ENCODE assay signal across 8 mouse cellular contexts in genomic region chr2:167661270-167662203, GRCm38 (mm10). TPM values are rescaled to one million over a fixed set of nuclear protein-coding genes. Genes with fewer than 3 reads are reported as not detected.
DNase-seq lines count a peak whose midpoint lies in the region; ATAC-seq and TF ChIP-seq lines count a peak whose summit lies in the region.

TSS of gene Gm20431 (minus strand) at chr2:167661496.

- peak; percentile 98 for ATAC-seq in forebrain, embryonic 12.5 days (ENCODE audit: low FRiP score)
- ATAC-seq in heart, embryonic 16.5 days (replicated peaks; ENCODE audit: extremely low read depth, insufficient read depth, low FRiP score) = peak; percentile 96
- ATAC-seq in liver, embryonic 16.5 days (ENCODE audit: low read depth) = peak; percentile 97
- ATAC-seq in neural tube, embryonic 12.5 days (ENCODE audit: low FRiP score, low read depth) = peak; percentile 90
- ATAC-seq in stomach, postnatal 0 days (ENCODE audit: low FRiP score, low TSS enrichment) = peak; percentile 93

- peaks cover 30% of the 10 kb centered on the region for H3K27me3 ChIP-seq in E14TG2a.4 (ENCODE audit: insufficient read depth, low read length)
- H3K27me3 ChIP-seq in forebrain, embryonic 12.5 days = peaks cover 15% of the 10 kb centered on the region
- H3K27me3 ChIP-seq in heart, embryonic 16.5 days (ENCODE audit: control insufficient read depth, insufficient read depth, low read length) = no peaks in the 10 kb centered on the region
- no peaks in the 10 kb centered on the region for H3K27me3 ChIP-seq in liver, embryonic 16.5 days (ENCODE audit: control insufficient read depth, insufficient read depth, low read depth, low read length)
- peaks cover 6% of the 10 kb centered on the region; the same call in 1 of the 2 replicates for H3K27me3 ChIP-seq in neural tube, embryonic 12.5 days (replicated peaks)
- H3K27me3 ChIP-seq in stomach, postnatal 0 days (ENCODE audit: control insufficient read depth, insufficient read depth, low read length) = no peaks in the 10 kb centered on the region

- H3K36me3 ChIP-seq in E14TG2a.4 (ENCODE audit: insufficient read depth, low read length) = peaks cover 25% of the 10 kb centered on the region
- H3K36me3 ChIP-seq in forebrain, embryonic 12.5 days (replicated peaks) = 0 out of 2 replicates have a peak, but pooled peaks cover 6% of the 10 kb centered on the region
- H3K36me3 ChIP-seq in heart, embryonic 16.5 days (ENCODE audit: control insufficient read depth, insufficient read depth) = no peaks in the 10 kb centered on the region
- no peaks in the 10 kb centered on the region for H3K36me3 ChIP-seq in liver, embryonic 16.5 days (ENCODE audit: control insufficient read depth, insufficient read depth)
- no peaks in the 10 kb centered on the region for H3K36me3 ChIP-seq in neural tube, embryonic 12.5 days
- H3K36me3 ChIP-seq in stomach, postnatal 0 days (ENCODE audit: control insufficient read depth, insufficient read depth, low read length) = no peaks in the 10 kb centered on the region

- WGBS in forebrain, embryonic 12.5 days = under 1% methylated on average over 108 of the region's 110 CpGs
- WGBS in heart, embryonic 16.5 days = under 1% methylated on average over 100 of the region's 110 CpGs
- WGBS in liver, embryonic 16.5 days (ENCODE audit: insufficient replicate concordance) = under 1% methylated on average over 103 of the region's 110 CpGs
- under 1% methylated on average over 109 of the region's 110 CpGs for WGBS in neural tube, embryonic 12.5 days
- WGBS in stomach, postnatal 0 days = under 1% methylated on average over 93 of the region's 110 CpGs

- peak within 1 kb of the TSS; percentile 89 for H3K4me3 ChIP-seq in E14TG2a.4 (replicated peaks; ENCODE audit: low read length)
- H3K4me3 ChIP-seq in forebrain, embryonic 12.5 days (replicated peaks) = peak within 1 kb of the TSS; percentile 84
- H3K4me3 ChIP-seq in heart, embryonic 16.5 days (ENCODE audit: low read length) = peak within 1 kb of the TSS; percentile 84
- H3K4me3 ChIP-seq in liver, embryonic 16.5 days (ENCODE audit: low read depth, low read length) = peak within 1 kb of the TSS; percentile 82
- H3K4me3 ChIP-seq in neural tube, embryonic 12.5 days = peak within 1 kb of the TSS; percentile 85
- peak within 1 kb of the TSS; percentile 76 for H3K4me3 ChIP-seq in stomach, postnatal 0 days (ENCODE audit: low read depth, low read length)

- peak within 1 kb of the TSS; percentile 83 for H3K9ac ChIP-seq in forebrain, embryonic 12.5 days
- H3K9ac ChIP-seq in heart, embryonic 16.5 days (ENCODE audit: low read length) = peak within 1 kb of the TSS; percentile 90
- H3K9ac ChIP-seq in liver, embryonic 16.5 days (ENCODE audit: low read depth, low read length) = peak within 1 kb of the TSS; percentile 93
- H3K9ac ChIP-seq in neural tube, embryonic 12.5 days = peak within 1 kb of the TSS; percentile 83
- H3K9ac ChIP-seq in stomach, postnatal 0 days (ENCODE audit: low read length) = peak within 1 kb of the TSS; percentile 91

- TF ChIP-seq EP300 in stomach, postnatal 0 days (optimal IDR thresholded peaks at IDR 0.05) = no peak

- peak within 1 kb of the TSS; percentile 62 for H3K27ac ChIP-seq in forebrain, embryonic 12.5 days
- H3K27ac ChIP-seq in heart, embryonic 16.5 days (ENCODE audit: low read length) = peak within 1 kb of the TSS; percentile 62
- peak within 1 kb of the TSS; percentile 67; the same call in 1 of the 2 replicates for H3K27ac ChIP-seq in liver, embryonic 16.5 days (ENCODE audit: low read length)
- peak within 1 kb of the TSS; percentile 29; the same call in 1 of the 2 replicates for H3K27ac ChIP-seq in neural tube, embryonic 12.5 days
- peak within 1 kb of the TSS; percentile 85 for H3K27ac ChIP-seq in stomach, postnatal 0 days (replicated peaks)

- H3K4me2 ChIP-seq in forebrain, embryonic 12.5 days = peak within 1 kb of the TSS; percentile 91
- peak within 1 kb of the TSS; percentile 98 for H3K4me2 ChIP-seq in heart, embryonic 16.5 days (ENCODE audit: low read depth, low read length)
- peak within 1 kb of the TSS; percentile 94 for H3K4me2 ChIP-seq in liver, embryonic 16.5 days (ENCODE audit: low read depth, low read length)
- H3K4me2 ChIP-seq in neural tube, embryonic 12.5 days (replicated peaks) = peak within 1 kb of the TSS; percentile 94
- H3K4me2 ChIP-seq in stomach, postnatal 0 days (replicated peaks; ENCODE audit: low read depth) = peak within 1 kb of the TSS; percentile 86

- H3K9me3 ChIP-seq in E14TG2a.4 (ENCODE audit: low read length) = no peaks in the 10 kb centered on the region
- H3K9me3 ChIP-seq in forebrain, embryonic 12.5 days = no peaks in the 10 kb centered on the region
- no peaks in the 10 kb centered on the region for H3K9me3 ChIP-seq in heart, embryonic 16.5 days (replicated peaks; ENCODE audit: control insufficient read depth, low read length)
- no peaks in the 10 kb centered on the region for H3K9me3 ChIP-seq in liver, embryonic 16.5 days (replicated peaks; ENCODE audit: control insufficient read depth, low read length)
- no peaks in the 10 kb centered on the region for H3K9me3 ChIP-seq in neural tube, embryonic 12.5 days
- no peaks in the 10 kb centered on the region for H3K9me3 ChIP-seq in stomach, postnatal 0 days (ENCODE audit: control insufficient read depth, low read length)

- DNase-seq in c-Kit-positive CD71-positive TER-119-positive erythroid progenitor cells, embryonic 14.5 days (ENCODE audit: low spot score) = peak; percentile 86
- DNase-seq in kidney, postnatal 25 days = peak; percentile 97 to 99
- peak; percentile 96 for DNase-seq in stomach, postnatal 0 days (ENCODE audit: low spot score)

- H3K4me1 ChIP-seq in E14TG2a.4 (replicated peaks; ENCODE audit: low read depth, low read length) = peaks cover 45% of the 10 kb centered on the region
- peaks cover 28% of the 10 kb centered on the region for H3K4me1 ChIP-seq in forebrain, embryonic 12.5 days
- H3K4me1 ChIP-seq in heart, embryonic 16.5 days (ENCODE audit: control insufficient read depth, insufficient read depth, low read length) = peaks cover 25% of the 10 kb centered on the region
- peaks cover 23% of the 10 kb centered on the region for H3K4me1 ChIP-seq in liver, embryonic 16.5 days (ENCODE audit: control insufficient read depth, low read depth, low read length)
- H3K4me1 ChIP-seq in neural tube, embryonic 12.5 days = peaks cover 33% of the 10 kb centered on the region
- peaks cover 4% of the 10 kb centered on the region for H3K4me1 ChIP-seq in stomach, postnatal 0 days (replicated peaks; ENCODE audit: control insufficient read depth, insufficient read depth)

- no peak for TF ChIP-seq CTCF in E14TG2a.4 (conservative IDR thresholded peaks at IDR 0.05; ENCODE audit: low read length)
- no peak for TF ChIP-seq CTCF in stomach, postnatal 0 days (IDR thresholded peaks at IDR 0.05; ENCODE audit: low read depth)

RNA-seq across cellular contexts. Expression of gene Gm20431, which starts in this region (rescaled TPM):
- polyA plus RNA-seq in forebrain, embryonic 12.5 days (2016; fragmentation: Nextera tagmentation; extraction: Ambion mirVana) = 7.5 and 10.2 TPM in 2 replicates
- 2.2 and 3.0 TPM in 2 replicates for polyA plus RNA-seq in heart, embryonic 16.5 days (2015; fragmentation: Nextera tagmentation; extraction: Ambion mirVana)
- not detected in 2 replicates for polyA plus RNA-seq in liver, embryonic 16.5 days (2015; fragmentation: Nextera tagmentation; extraction: Ambion mirVana)
- 11.7 and 12.8 TPM in 2 replicates for polyA plus RNA-seq in neural tube, embryonic 12.5 days (2016; fragmentation: Nextera tagmentation; extraction: Ambion mirVana)
- polyA plus RNA-seq in stomach, postnatal 0 days (2015; fragmentation: Nextera tagmentation; extraction: Ambion mirVana) = 13.4 and 14.1 TPM in 2 replicates

Comparison
In these comparisons a context has a peak if more than half of its experiments do, and no peak if none do; other contexts are left out.
1. Peak in every context shown above with its lines: DNase-seq, ATAC-seq, H3K4me3 ChIP-seq and H3K27ac ChIP-seq.
2. Peak in ATAC-seq, H3K4me3 ChIP-seq, H3K27ac ChIP-seq, H3K9ac ChIP-seq and H3K4me2 ChIP-seq in liver, embryonic 16.5 days; RNA of the gene not detected or under 1 TPM.
3. H3K27ac ChIP-seq: peak in every context shown above with its lines; median percentile 85 in stomach, postnatal 0 days; 67 in liver, embryonic 16.5 days; 62 in forebrain, embryonic 12.5 days; 62 in heart, embryonic 16.5 days; 29 in neural tube, embryonic 12.5 days.